Mouse (Mus musculus) small intestine, adult 2 months (tissue): ENCODE data around the gene Dixdc1.

Experiments used
- CTCF ChIP-seq: fragments of 200-500 bp; IDR thresholded peaks from 2 replicates; pipeline ENCODE4 v1.5.1; 2012; ENCODE audit warnings: low read depth, mild to moderate bottlenecking, control low read depth, inconsistent platforms, low read length, moderate library complexity, mixed read lengths; ENCODE audit not compliant: insufficient replicate concordance, insufficient read length; ENCODE audit errors: extremely low read depth
- POLR2A ChIP-seq: fragments of 200-500 bp; IDR thresholded peaks from 2 replicates; pipeline ENCODE4 v1.6.1; 2012; ENCODE audit warnings: low read depth, mild to moderate bottlenecking, control low read depth, inconsistent platforms, low read length, moderate library complexity

DNA sequence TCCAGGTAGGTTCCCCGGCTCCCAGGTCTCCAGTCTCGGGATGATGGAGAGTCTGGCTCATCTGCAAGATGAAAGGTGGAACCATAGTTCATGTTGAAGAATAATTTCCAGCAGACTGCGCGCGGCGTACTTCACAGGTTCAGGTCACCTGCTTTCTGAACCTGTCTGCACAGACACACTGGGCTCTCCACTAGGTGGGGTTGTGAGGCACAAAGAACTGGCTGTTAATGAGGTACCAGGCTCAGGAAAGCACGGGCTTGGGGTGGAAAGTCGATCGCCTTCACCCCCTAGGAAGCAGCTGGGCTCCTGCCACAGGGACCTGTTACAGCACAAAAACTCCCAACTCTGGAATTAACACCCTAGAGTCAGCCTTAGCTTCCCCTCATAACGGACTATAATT lies 45.7 kb downstream of the Dixdc1 start:
- TF ChIP-seq POLR2A: no peak
- peak; percentile 60; the same call in 1 of the 2 replicates for TF ChIP-seq CTCF
